Mouse (Mus musculus) liver, embryonic 14.5 days (tissue): ENCODE measurements around the gene Gpr68. TPM values are rescaled to one million over a fixed set of nuclear protein-coding genes. Genes with fewer than 3 reads are reported as not detected.

Experiments used
- ATAC-seq: fragments of 200-750 bp; cut with Nextera tagmentation; 2 replicates; pipeline ENCODE4 v1.8.0; 2017; ENCODE audit warnings: moderate number of reproducible peaks, mild to moderate bottlenecking, moderate library complexity; ENCODE audit not compliant: insufficient read depth
- DNase-seq, 3 experiments: peaks; one replicate each; pipeline ENCODE4 v3.0.0-alpha.2; 2012 to 2013; ENCODE audit warnings: low read depth in 3 of 3, low spot score in 3 of 3
- H3K27ac ChIP-seq: fragments of 300-500 bp; sonication (generic); 2 replicates; pipeline ENCODE4 v1.5.1; 2014; ENCODE audit warnings: moderate library complexity, mild to moderate bottlenecking, control low read depth, inconsistent platforms
- H3K27me3 ChIP-seq: fragments of 300-500 bp; sonication (generic); 2 replicates; pipeline ENCODE4 v1.6.1; 2014; ENCODE audit warnings: mild to moderate bottlenecking, low read length, moderate library complexity; ENCODE audit not compliant: control insufficient read depth, insufficient read depth
- H3K36me3 ChIP-seq: fragments of 300-500 bp; sonication (generic); replicated peaks from 2 replicates; pipeline ENCODE4 v1.6.1; 2014; ENCODE audit warnings: low read depth; ENCODE audit not compliant: control insufficient read depth, insufficient read depth
- H3K4me1 ChIP-seq, 2 experiments: fragments of 200-500 bp in 1 of 2; fragments of 300-500 bp in 1 of 2; sonication (generic) in 1 of 2; replicated peaks; 2 replicates each; pipeline ENCODE4 v1.6.1; 2012 to 2014; ENCODE audit warnings: antibody characterized with exemption in 1 of 2, inconsistent platforms in 1 of 2, low read length in 1 of 2; ENCODE audit not compliant: control insufficient read depth in 2 of 2, insufficient read depth in 2 of 2
- H3K4me2 ChIP-seq: fragments of 300-500 bp; sonication (generic); 2 replicates; pipeline ENCODE4 v1.6.1; 2014; ENCODE audit warnings: low read depth, mild to moderate bottlenecking, control low read depth, moderate library complexity
- H3K4me3 ChIP-seq, 2 experiments: fragments of 200-500 bp in 1 of 2; fragments of 300-500 bp in 1 of 2; sonication (generic) in 1 of 2; 2 replicates each; pipeline ENCODE4 v1.5.1; 2012 to 2014; ENCODE audit warnings: low read depth in 2 of 2, low read length in 2 of 2, mild to moderate bottlenecking in 2 of 2, control low read depth in 1 of 2, inconsistent platforms in 1 of 2, moderate library complexity in 1 of 2; ENCODE audit not compliant: insufficient read depth in 1 of 2
- H3K9ac ChIP-seq: fragments of 300-500 bp; sonication (generic); replicated peaks from 2 replicates; pipeline ENCODE4 v1.6.1; 2014; ENCODE audit warnings: mild to moderate bottlenecking, control low read depth, moderate library complexity
- H3K9me3 ChIP-seq: fragments of 300-500 bp; sonication (generic); 2 replicates; pipeline ENCODE4 v1.6.1; 2016; ENCODE audit warnings: low read length, mixed read lengths; ENCODE audit not compliant: control insufficient read depth
- CTCF ChIP-seq: IDR thresholded peaks from 2 replicates; pipeline ENCODE4 v1.5.1; 2016; ENCODE audit warnings: antibody characterized with exemption, low read depth, control low read depth
- EP300 ChIP-seq: IDR thresholded peaks from 2 replicates; pipeline ENCODE4 v1.6.1; 2016; ENCODE audit warnings: antibody characterized with exemption, low read depth
- WGBS: fragments of 180-500 bp; shearing (Covaris S2); extraction: QIAGEN DNeasy Blood & Tissue Kit; methylation state at CpG from one replicate; pipeline ENCODE4 v1.1.7; 2014; ENCODE audit not compliant: insufficient replicate concordance; 5-methylcytosine and 5-hydroxymethylcytosine counted together
- polyA plus RNA-seq, 2 experiments: library from polyadenylated mRNA; depleted of rRNA in 1 of 2; stranded (reverse) in 1 of 2; unstranded in 1 of 2; fragments of >200 nt; fragmentation: Nextera tagmentation in 1 of 2; extraction: Ambion mirVana in 1 of 2; gene quantifications; 2 replicates each; pipeline versions ENCODE4 v1.2.1 to v1.2.3; 2012 to 2014

Gpr68 gene
- polyA plus RNA-seq, 2 experiments = 0.04 TPM; not detected in 1

DNA sequence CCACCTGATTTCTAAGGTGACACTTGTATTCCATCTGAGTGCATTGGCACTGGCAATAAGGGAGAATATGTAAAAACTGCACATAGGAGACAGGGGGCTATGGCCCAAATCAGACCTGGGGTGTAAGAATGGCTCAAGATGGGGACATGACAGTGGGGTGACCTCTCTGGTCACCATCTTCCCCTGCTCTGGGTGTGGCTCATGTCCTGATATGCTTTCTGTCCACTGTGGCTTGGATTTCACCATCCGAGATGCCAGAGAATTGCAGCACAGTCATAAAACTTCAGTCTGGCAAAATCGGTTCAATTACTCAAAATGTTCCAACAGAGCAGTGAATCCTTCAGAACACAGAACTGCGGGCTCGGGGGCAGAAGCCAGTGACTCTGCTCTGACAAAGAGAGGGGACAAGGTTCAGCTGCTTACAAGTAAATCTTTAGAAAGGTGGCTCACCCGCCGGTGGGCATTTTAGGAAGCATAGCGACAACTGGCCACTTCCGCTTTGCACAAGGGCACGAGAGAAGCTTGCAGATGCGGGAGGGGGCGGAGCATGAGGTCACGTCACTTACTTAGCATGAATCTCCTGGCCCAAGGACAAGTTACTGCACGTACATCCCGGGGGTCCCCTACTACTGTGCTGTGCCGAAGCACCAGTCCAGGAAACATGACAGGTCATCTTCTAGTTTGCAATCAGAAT lies 16.8 kb upstream of the Gpr68 start:
- WGBS = 74% methylated on average over 15 of the region's 15 CpGs
- peak in 1 of 3 experiments; percentile 4 for DNase-seq
- Histone ChIP-seq H3K4me1 (no peaks in the 10 kb centered on the region), H3K9me3 (no peaks in the 10 kb centered on the region), H3K27ac (no peak overlapping the region), H3K9ac (no peak overlapping the region), H3K36me3 (peaks cover 42% of the 10 kb centered on the region), H3K4me2 (no peak overlapping the region), H3K27me3 (no peaks in the 10 kb centered on the region), H3K4me3 (no peak overlapping the region)
- no peak for ATAC-seq
- TF ChIP-seq EP300 (no peak), CTCF (no peak)

DNA sequence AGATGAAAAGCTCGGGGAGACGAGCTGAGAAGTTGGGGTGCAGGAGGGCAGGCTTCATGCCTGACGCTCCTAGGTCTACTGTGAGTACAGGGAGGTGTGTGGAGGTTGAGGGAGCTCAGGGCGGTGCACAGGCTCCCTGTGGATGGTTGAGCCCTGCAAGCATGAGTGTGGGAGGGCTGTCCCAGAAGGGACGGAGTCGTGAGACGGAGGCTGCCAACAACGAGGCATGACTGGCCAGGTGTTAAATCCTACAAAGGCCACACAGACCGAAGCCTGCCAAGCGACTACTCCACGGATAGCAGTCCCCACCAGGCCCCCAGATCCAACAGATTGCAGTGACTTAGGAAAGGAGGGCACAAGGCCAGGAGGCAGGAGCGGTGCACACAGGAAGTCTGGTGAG lies 2.7 kb upstream of the Gpr68 start:
- no peak overlapping the region for H3K4me2 ChIP-seq
- WGBS = 85% methylated on average over 12 of the region's 12 CpGs
- no peaks in the 10 kb centered on the region for H3K9me3 ChIP-seq
- peaks cover 6% of the 10 kb centered on the region for H3K27me3 ChIP-seq
- no peak for TF ChIP-seq CTCF
- no peak for TF ChIP-seq EP300
- DNase-seq (no peak), ATAC-seq (no peak)
- no peaks in the 10 kb centered on the region for H3K4me1 ChIP-seq
- no peak overlapping the region for H3K9ac ChIP-seq
- H3K36me3 ChIP-seq = peaks cover 17% of the 10 kb centered on the region
- H3K27ac ChIP-seq = no peak overlapping the region
- no peak overlapping the region for H3K4me3 ChIP-seq

DNA sequence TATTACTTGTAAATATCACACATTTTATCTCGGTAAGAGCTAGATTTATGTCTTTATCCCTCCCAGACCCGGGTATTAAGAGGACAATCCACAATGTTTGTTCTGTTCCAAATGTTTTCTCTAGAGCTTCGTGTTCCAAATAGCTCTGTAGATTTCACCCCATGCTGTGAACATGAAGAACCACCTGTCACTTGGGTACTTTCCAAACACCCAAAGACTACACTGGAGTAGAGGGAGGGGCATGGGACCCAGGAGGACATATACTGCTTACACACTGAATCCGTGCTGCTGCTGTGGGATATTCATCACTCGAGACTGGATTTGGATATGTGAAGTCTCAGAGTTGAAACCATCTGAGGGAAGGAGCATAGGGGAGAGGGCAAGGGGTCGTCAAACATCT lies 1.8 kb upstream of the Gpr68 start:
- WGBS = 61% methylated on average over 6 of the region's 6 CpGs

DNA sequence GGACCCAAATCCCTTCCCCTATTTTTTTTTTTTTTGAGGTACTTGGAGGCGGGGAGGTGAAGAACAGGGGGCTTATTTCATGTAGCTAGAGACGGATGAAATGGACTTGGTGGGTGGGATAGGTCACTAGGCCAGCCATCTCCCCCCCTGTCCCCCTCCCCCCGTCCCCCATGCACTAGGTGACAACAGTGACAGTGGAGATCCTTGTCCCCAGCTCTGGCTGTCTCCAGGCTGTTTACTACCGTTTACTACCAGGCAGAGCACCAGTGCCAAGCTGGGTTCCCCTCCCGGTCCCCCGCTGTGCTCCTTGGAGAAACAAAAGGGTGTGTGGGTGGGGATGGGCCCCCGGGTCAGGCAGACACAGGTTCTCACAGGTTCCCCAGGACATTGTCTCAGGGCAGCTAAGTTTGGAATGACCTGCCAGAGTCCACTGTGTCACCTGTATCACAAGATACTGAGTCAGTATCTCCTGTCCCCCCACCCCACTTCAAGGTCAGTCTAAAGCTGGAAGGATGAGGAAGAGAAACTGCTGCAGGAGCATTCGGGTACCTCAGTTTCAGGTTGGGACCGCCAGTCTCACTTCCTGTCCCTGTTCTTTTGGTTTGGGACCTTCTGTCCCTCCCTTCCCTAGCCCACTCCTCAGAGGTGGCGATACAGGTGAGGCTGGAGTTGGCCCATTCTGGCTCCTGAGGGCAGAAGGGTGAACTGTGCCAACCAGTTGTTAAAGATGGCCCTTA lies 468 bp upstream of the Gpr68 start:
- H3K27me3 ChIP-seq = peaks cover 6% of the 10 kb centered on the region
- DNase-seq = no peak

More for the DNA sequence above, 1.8 kb upstream of the Gpr68 start:
- Histone ChIP-seq H3K4me1 (no peaks in the 10 kb centered on the region), H3K27me3 (peaks cover 6% of the 10 kb centered on the region), H3K4me2 (no peak overlapping the region), H3K27ac (no peak overlapping the region), H3K4me3 (no peak overlapping the region), H3K9ac (no peak overlapping the region), H3K36me3 (peaks cover 11% of the 10 kb centered on the region), H3K9me3 (no peaks in the 10 kb centered on the region)
- no peak for TF ChIP-seq CTCF
- TF ChIP-seq EP300 = no peak
- DNase-seq (no peak), ATAC-seq (no peak)

DNA sequence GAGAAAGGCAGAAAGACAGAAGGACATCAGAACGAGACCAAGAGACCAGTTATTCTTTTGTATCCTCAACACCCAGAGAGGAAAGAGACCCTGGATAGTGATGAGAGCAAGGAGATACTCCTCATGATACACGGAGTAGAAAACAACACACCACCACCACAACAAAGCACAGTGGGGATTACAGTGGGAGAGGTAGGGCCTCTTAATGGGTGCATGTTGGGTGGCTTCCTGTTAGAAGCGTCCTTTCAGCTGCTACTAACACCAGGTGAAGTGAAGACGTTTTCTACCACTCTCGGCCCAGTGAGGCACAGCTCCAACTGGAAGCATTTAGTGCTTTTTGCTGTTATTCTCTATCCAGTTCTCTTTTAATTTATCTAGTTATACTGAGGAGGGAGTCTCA lies 1.1 kb downstream of the Gpr68 start:
- no peak overlapping the region for H3K4me2 ChIP-seq
- H3K36me3 ChIP-seq = no peaks in the 10 kb centered on the region
- ATAC-seq (no peak), DNase-seq (no peak)
- TF ChIP-seq EP300 (no peak), CTCF (no peak)
- no peaks in the 10 kb centered on the region for H3K9me3 ChIP-seq
- WGBS = 48% methylated on average over 5 of the region's 5 CpGs
- H3K9ac ChIP-seq = no peak overlapping the region
- H3K4me1 ChIP-seq = no peaks in the 10 kb centered on the region
- H3K27ac ChIP-seq = no peak overlapping the region
- peaks cover 6% of the 10 kb centered on the region for H3K27me3 ChIP-seq
- no peak overlapping the region for H3K4me3 ChIP-seq

More for the DNA sequence above, 468 bp upstream of the Gpr68 start:
- Histone ChIP-seq H3K4me1 (no peaks in the 10 kb centered on the region), H3K4me3 (no peak overlapping the region), H3K4me2 (no peak overlapping the region), H3K27ac (no peak overlapping the region), H3K9ac (no peak overlapping the region), H3K36me3 (peaks cover 6% of the 10 kb centered on the region), H3K9me3 (no peaks in the 10 kb centered on the region)
- no peak for TF ChIP-seq EP300
- no peak for TF ChIP-seq CTCF
- 15% methylated on average over 10 of the region's 10 CpGs for WGBS
- ATAC-seq = no peak
